Comparison of ENCODE assay signal across 8 mouse cellular contexts in the genomic region with DNA sequence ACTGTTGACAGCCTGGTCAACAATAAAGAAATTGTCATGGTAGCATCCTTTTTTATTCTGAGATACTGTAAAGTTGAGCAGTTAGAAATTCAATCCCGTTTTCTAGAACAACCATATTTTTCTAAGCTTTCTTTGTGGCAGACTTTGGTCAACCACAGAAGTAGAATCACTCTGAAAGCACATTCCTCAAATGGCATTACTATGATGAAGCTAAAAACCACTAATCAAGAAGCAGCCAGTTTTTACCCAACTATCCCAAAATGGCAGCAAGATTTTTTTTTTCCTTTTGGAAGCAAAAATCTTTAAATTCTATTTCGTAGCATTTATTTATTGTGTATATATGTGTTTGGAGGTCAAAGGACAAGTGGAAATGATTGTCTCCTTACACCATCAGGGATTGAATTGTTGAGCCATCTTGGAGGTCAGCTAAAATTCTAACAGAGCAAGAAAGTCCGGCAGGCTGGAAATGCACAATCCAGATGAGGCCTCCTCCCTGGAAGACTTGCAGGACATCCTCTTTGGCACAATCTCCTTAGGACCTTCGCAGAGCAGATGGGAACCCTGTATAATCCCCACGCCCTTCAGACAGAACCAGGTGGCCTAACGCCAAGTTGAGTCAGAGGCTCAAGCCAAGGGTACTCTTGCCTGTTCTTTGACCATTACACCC. TPM values are rescaled to one million over a fixed set of nuclear protein-coding genes. Genes with fewer than 3 reads are reported as not detected.
DNase-seq lines count a peak whose midpoint lies in the region; ATAC-seq and TF ChIP-seq lines count a peak whose summit lies in the region.

No protein-coding gene starts in this region.

- H3K27me3 ChIP-seq in intestine, embryonic 14.5 days (replicated peaks; ENCODE audit: control insufficient read depth, insufficient read depth, low read length): no peaks in the 10 kb centered on the region
- H3K27me3 ChIP-seq in neural tube, embryonic 13.5 days: no peaks in the 10 kb centered on the region

- no peak for TF ChIP-seq POLR2A in cortical plate, adult 2 months (IDR thresholded peaks at IDR 0.05; ENCODE audit: extremely low read depth, insufficient read depth, low read length)

- no peaks in the 10 kb centered on the region for H3K9me3 ChIP-seq in intestine, embryonic 14.5 days (ENCODE audit: control insufficient read depth, low read length)
- no peaks in the 10 kb centered on the region for H3K9me3 ChIP-seq in neural tube, embryonic 13.5 days

- H3K4me3 ChIP-seq in cortical plate, adult 2 months (ENCODE audit: insufficient read depth, low read length): peak overlapping the region; percentile 34
- peak overlapping the region; percentile 75 for H3K4me3 ChIP-seq in intestine, embryonic 14.5 days (ENCODE audit: low read depth, low read length)
- peak overlapping the region; percentile 78 for H3K4me3 ChIP-seq in neural tube, embryonic 13.5 days

- H3K27ac ChIP-seq in cortical plate, adult 2 months (ENCODE audit: insufficient read depth, low read length): peak overlapping the region; percentile 1; the same call in 1 of the 2 replicates
- peak overlapping the region; percentile 86 for H3K27ac ChIP-seq in intestine, embryonic 14.5 days (ENCODE audit: low read depth)
- peak overlapping the region; percentile 84 for H3K27ac ChIP-seq in neural tube, embryonic 13.5 days (replicated peaks)

- H3K36me3 ChIP-seq in intestine, embryonic 14.5 days (ENCODE audit: control insufficient read depth, insufficient read depth, low read length): no peaks in the 10 kb centered on the region
- H3K36me3 ChIP-seq in neural tube, embryonic 13.5 days: no peaks in the 10 kb centered on the region

- 0 out of 2 replicates have a peak, but pooled peaks cover 1% of the 10 kb centered on the region for H3K4me1 ChIP-seq in cortical plate, adult 2 months (ENCODE audit: control insufficient read depth, insufficient read depth, low read length)
- peaks cover 18% of the 10 kb centered on the region for H3K4me1 ChIP-seq in intestine, embryonic 14.5 days (replicated peaks; ENCODE audit: control insufficient read depth, insufficient read depth, low read length)
- peaks cover 34% of the 10 kb centered on the region for H3K4me1 ChIP-seq in neural tube, embryonic 13.5 days (replicated peaks)

- H3K4me2 ChIP-seq in intestine, embryonic 14.5 days (ENCODE audit: low read length): peak overlapping the region; percentile 54
- H3K4me2 ChIP-seq in neural tube, embryonic 13.5 days: peak overlapping the region; percentile 63

- DNase-seq in layer of hippocampus, adult 9-10 months (ENCODE audit: low spot score): peak; percentile 27
- DNase-seq in layer of hippocampus, postnatal 25 days (ENCODE audit: extremely low spot score in 1 of 2, low spot score in 1 of 2): no peak
- no peak for DNase-seq in intestine, embryonic 14.5 days (ENCODE audit: low spot score)
- no peak for DNase-seq in testis, postnatal 14 days (ENCODE audit: low spot score)
- no peak for DNase-seq in layer of hippocampus, adult 9-11 months

- TF ChIP-seq CTCF in cortical plate, adult 2 months (IDR thresholded peaks at IDR 0.05; ENCODE audit: extremely low read depth, insufficient read depth, low read length): no peak

- peak overlapping the region; percentile 23; the same call in 1 of the 2 replicates for H3K9ac ChIP-seq in intestine, embryonic 14.5 days (ENCODE audit: low read length)
- H3K9ac ChIP-seq in neural tube, embryonic 13.5 days: peak overlapping the region; percentile 58

- no peak for ATAC-seq in intestine, embryonic 14.5 days (replicated peaks; ENCODE audit: low FRiP score, low TSS enrichment, low read depth)
- no peak for ATAC-seq in neural tube, embryonic 13.5 days (ENCODE audit: low read depth)
- ATAC-seq in activated CD4-positive, CD25-positive, alpha-beta regulatory T cell, adult 4 months: no peak

- 28% methylated on average over 6 of the region's 6 CpGs for WGBS in intestine, embryonic 14.5 days
- 36% methylated on average over 6 of the region's 6 CpGs for WGBS in neural tube, embryonic 13.5 days

RNA-seq across cellular contexts. Expression of a gene that starts 0.8 kb away (rescaled TPM):
- total RNA-seq in layer of hippocampus, postnatal 25 days (2021): 10 to 100 TPM; 24.5 to 25.0 TPM
- 18.3 and 19.9 TPM in 2 replicates for polyA plus RNA-seq in cortical plate, adult 2 months (2012; rRNA removed)
- 134 and 156 TPM in 2 replicates for polyA plus RNA-seq in intestine, embryonic 14.5 days (2014; fragmentation: Nextera tagmentation; extraction: Ambion mirVana)
- polyA plus RNA-seq in neural tube, embryonic 13.5 days (2015; fragmentation: Nextera tagmentation; extraction: Ambion mirVana): 72.2 and 75.3 TPM in 2 replicates
- 10 to 100 TPM; 81.3 to 93.4 TPM for polyA plus RNA-seq in activated CD4-positive, CD25-positive, alpha-beta regulatory T cell, adult 4 months (2017; shearing (Covaris generic))

Comparison
In these comparisons a context has a peak if more than half of its experiments do, and no peak if none do; other contexts are left out.
1. H3K27ac ChIP-seq: peak in every context shown above with its lines; median percentile 86 in intestine, embryonic 14.5 days; 84 in neural tube, embryonic 13.5 days; 1 in cortical plate, adult 2 months.